Mouse (Mus musculus): ENCODE measurements at regions not wholly inside any gene's neighbourhood (a gene's known extent, or its start where the extent isn't known, plus 50 kb on each side); places are given as distances from the start of the nearest gene placed in this dataset.

DNA sequence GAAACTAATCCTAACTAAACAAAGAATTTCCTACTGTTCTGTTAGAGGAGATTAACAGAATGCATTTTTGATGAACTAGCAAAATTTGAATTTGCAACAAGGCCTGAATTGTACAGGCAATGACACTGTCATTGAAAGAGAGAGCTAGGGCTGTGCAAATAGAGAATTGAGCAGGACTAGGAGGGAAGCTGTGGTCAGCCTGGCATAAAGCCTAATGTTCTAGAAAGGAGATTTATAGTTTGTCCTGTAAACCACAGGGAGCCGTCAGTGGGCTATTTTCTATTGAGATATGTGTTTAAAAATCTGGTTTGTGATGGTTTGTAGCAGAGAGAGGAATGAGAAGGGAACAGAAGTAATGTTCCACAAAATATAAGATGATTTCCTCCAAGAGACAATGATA, 317.9 kb downstream of the Aldoart1 start:
- H3K4me2 ChIP-seq (ENCODE audit: low read depth, low read length) = no peak overlapping the region
- H3K27me3 ChIP-seq (replicated peaks; ENCODE audit: control insufficient read depth, insufficient read depth, low read length) = no peaks in the 10 kb centered on the region
- DNase-seq (ENCODE audit: low spot score) = peak; percentile 12
- no peak for ATAC-seq (ENCODE audit: low read depth)
- H3K9me3 ChIP-seq (ENCODE audit: control insufficient read depth, low read length) = no peaks in the 10 kb centered on the region
- no peaks in the 10 kb centered on the region for H3K4me1 ChIP-seq (ENCODE audit: control insufficient read depth, insufficient read depth, low read length)
- 47% methylated on average over 1 of the region's 1 CpGs for WGBS
- no peak overlapping the region for H3K27ac ChIP-seq (replicated peaks; ENCODE audit: low read depth, low read length)
- no peak overlapping the region for H3K9ac ChIP-seq (ENCODE audit: low read depth, low read length)
- no peak overlapping the region for H3K4me3 ChIP-seq (ENCODE audit: low read depth, low read length)
- no peaks in the 10 kb centered on the region for H3K36me3 ChIP-seq (ENCODE audit: control insufficient read depth, insufficient read depth, low read length)

DNA sequence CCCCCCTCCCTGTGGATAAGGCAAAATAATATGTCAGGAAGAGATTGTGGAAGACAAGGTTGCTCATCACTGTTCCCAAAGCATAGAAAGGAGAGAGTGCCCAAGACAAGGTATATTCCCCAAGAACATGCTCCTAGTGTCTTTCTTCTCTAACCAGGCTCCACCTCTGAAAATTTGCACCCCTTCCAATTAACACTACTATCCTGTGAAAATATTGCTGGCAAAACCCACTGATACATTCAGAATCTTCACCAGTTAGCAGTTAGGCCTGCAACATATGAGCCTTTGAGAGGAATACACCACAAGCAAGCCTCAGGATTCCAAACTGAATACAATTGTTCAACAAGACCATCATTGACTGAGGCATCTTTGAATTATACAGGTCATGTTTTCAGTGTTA, 323.9 kb upstream of the Tle1 start:
- no peak overlapping the region for H3K9ac ChIP-seq (ENCODE audit: low read depth, low read length)
- no peak overlapping the region for H3K4me2 ChIP-seq (ENCODE audit: low read depth, low read length)
- ATAC-seq (ENCODE audit: low read depth) (no peak), DNase-seq (ENCODE audit: low spot score) (no peak)
- no peaks in the 10 kb centered on the region for H3K4me1 ChIP-seq (ENCODE audit: control insufficient read depth, insufficient read depth, low read length)
- no peaks in the 10 kb centered on the region for H3K9me3 ChIP-seq (ENCODE audit: control insufficient read depth, low read length)
- H3K27ac ChIP-seq (replicated peaks; ENCODE audit: low read depth, low read length) = no peak overlapping the region
- H3K27me3 ChIP-seq (replicated peaks; ENCODE audit: control insufficient read depth, insufficient read depth, low read length) = no peaks in the 10 kb centered on the region
- H3K36me3 ChIP-seq (ENCODE audit: control insufficient read depth, insufficient read depth, low read length) = no peaks in the 10 kb centered on the region
- H3K4me3 ChIP-seq (ENCODE audit: low read depth, low read length) = no peak overlapping the region

DNA sequence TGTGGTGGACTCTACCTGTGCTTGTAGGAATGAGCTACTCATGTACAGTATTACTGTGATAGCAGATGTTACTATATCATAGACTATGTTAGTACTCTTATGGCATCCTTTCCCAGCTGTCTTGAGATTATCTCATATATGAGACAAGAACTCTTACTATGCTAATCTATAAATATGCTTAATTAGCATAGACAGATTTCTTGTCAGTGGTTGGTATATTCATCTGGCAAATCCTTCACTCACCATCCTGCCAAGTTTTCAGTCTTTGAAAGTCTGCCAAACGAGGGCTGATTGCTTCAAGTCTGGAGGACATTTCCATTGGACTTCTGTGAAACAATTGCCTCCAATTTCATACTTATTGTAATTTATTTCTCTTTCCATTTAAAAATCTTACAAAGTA, 323.4 kb upstream of the Tle1 start:
- WGBS = 48% methylated on average over 1 of the region's 1 CpGs
- H3K9me3 ChIP-seq (ENCODE audit: control insufficient read depth, low read length) = no peaks in the 10 kb centered on the region
- no peak overlapping the region for H3K9ac ChIP-seq (ENCODE audit: low read depth, low read length)
- H3K27me3 ChIP-seq (replicated peaks; ENCODE audit: control insufficient read depth, insufficient read depth, low read length) = no peaks in the 10 kb centered on the region
- ATAC-seq (ENCODE audit: low read depth) = no peak
- H3K4me2 ChIP-seq (ENCODE audit: low read depth, low read length) = no peak overlapping the region
- peak; percentile 1 for DNase-seq (ENCODE audit: low spot score)
- H3K36me3 ChIP-seq (ENCODE audit: control insufficient read depth, insufficient read depth, low read length) = no peaks in the 10 kb centered on the region
- H3K4me1 ChIP-seq (ENCODE audit: control insufficient read depth, insufficient read depth, low read length) = no peaks in the 10 kb centered on the region
- H3K27ac ChIP-seq (replicated peaks; ENCODE audit: low read depth, low read length) = no peak overlapping the region
- H3K4me3 ChIP-seq (ENCODE audit: low read depth, low read length) = no peak overlapping the region

DNA sequence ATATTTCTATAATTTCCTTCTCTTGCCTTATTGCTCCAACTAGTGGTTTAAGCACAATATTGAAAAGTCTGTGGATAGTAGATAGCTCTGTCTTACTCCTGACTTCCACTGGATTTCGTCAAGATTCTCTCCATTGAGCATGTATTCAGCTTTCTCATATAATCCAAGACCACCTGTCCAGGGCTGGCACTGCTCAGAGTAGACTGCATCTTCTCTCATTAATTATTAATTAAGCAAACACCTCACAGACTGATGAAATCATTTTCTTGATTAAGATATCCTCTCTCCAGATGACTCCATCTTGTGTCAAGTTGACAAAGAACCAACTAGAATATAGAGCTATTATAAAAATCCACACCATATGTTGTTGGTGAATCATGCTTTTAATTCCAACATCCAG, 310.5 kb upstream of the Tle1 start:
- 74% methylated on average over 1 of the region's 1 CpGs for WGBS
- Histone ChIP-seq H3K9ac (ENCODE audit: low read depth, low read length) (no peak overlapping the region), H3K27me3 (replicated peaks; ENCODE audit: control insufficient read depth, insufficient read depth, low read length) (no peaks in the 10 kb centered on the region), H3K4me3 (ENCODE audit: low read depth, low read length) (no peak overlapping the region), H3K4me1 (ENCODE audit: control insufficient read depth, insufficient read depth, low read length) (no peaks in the 10 kb centered on the region), H3K36me3 (ENCODE audit: control insufficient read depth, insufficient read depth, low read length) (no peaks in the 10 kb centered on the region), H3K9me3 (ENCODE audit: control insufficient read depth, low read length) (no peaks in the 10 kb centered on the region), H3K27ac (replicated peaks; ENCODE audit: low read depth, low read length) (no peak overlapping the region), H3K4me2 (ENCODE audit: low read depth, low read length) (no peak overlapping the region)
- ATAC-seq (ENCODE audit: low read depth) (no peak), DNase-seq (ENCODE audit: low spot score) (no peak)

DNA sequence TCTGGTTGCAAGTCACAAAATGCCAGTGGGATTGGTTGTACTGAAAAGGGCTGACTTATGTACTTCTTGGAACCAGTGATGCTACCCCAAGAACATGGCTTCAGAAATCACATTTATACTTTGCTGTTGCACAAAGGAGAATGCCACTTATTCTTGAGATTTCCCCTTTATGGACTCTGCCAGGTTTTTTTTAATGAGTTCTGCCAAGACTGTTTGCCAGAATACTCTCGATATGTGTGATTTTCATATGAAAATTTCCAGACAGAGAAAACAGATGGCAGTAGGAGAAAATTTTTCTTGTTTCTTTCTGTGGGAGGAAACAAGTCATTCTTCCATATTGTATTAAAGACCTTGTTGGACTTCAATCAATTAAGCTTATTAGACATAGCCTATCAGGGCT, 281.0 kb upstream of the Tle1 start:
- no peak overlapping the region for H3K4me2 ChIP-seq (ENCODE audit: low read depth, low read length)
- H3K27ac ChIP-seq (replicated peaks; ENCODE audit: low read depth, low read length) = no peak overlapping the region
- no peak overlapping the region for H3K4me3 ChIP-seq (ENCODE audit: low read depth, low read length)
- H3K9me3 ChIP-seq (ENCODE audit: control insufficient read depth, low read length) = no peaks in the 10 kb centered on the region
- H3K4me1 ChIP-seq (ENCODE audit: control insufficient read depth, insufficient read depth, low read length) = no peaks in the 10 kb centered on the region
- no peak overlapping the region for H3K9ac ChIP-seq (ENCODE audit: low read depth, low read length)
- 74% methylated on average over 1 of the region's 1 CpGs for WGBS
- H3K27me3 ChIP-seq (replicated peaks; ENCODE audit: control insufficient read depth, insufficient read depth, low read length) = no peaks in the 10 kb centered on the region
- DNase-seq (ENCODE audit: low spot score) = no peak
- no peak for ATAC-seq (ENCODE audit: low read depth)
- no peaks in the 10 kb centered on the region for H3K36me3 ChIP-seq (ENCODE audit: control insufficient read depth, insufficient read depth, low read length)

DNA sequence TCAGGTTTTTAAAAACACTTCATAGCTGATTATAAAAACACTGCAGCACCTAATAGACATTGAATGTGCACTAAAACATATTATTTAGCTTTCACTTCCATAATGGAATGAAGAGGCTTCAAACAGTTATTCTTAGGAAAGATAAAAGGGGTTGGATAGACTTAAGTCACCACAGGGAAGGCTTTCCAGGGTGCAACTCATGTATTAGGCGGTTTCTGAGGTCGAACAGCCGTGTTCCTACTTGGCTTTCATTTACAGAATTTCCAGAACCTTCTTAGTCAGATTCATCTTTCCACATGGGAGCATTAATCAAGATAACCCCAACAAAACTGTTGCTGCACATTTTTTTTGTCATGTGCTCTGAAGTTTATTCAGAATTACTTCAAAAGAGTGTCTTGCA, 279.8 kb upstream of the Tle1 start:
- Histone ChIP-seq H3K27ac (replicated peaks; ENCODE audit: low read depth, low read length) (no peak overlapping the region), H3K36me3 (ENCODE audit: control insufficient read depth, insufficient read depth, low read length) (no peaks in the 10 kb centered on the region), H3K9me3 (ENCODE audit: control insufficient read depth, low read length) (no peaks in the 10 kb centered on the region), H3K9ac (ENCODE audit: low read depth, low read length) (no peak overlapping the region), H3K4me2 (ENCODE audit: low read depth, low read length) (no peak overlapping the region), H3K4me1 (ENCODE audit: control insufficient read depth, insufficient read depth, low read length) (no peaks in the 10 kb centered on the region), H3K27me3 (replicated peaks; ENCODE audit: control insufficient read depth, insufficient read depth, low read length) (no peaks in the 10 kb centered on the region), H3K4me3 (ENCODE audit: low read depth, low read length) (no peak overlapping the region)
- DNase-seq (ENCODE audit: low spot score) (peak; percentile 12), ATAC-seq (ENCODE audit: low read depth) (no peak)
- 72% methylated on average over 3 of the region's 3 CpGs for WGBS

DNA sequence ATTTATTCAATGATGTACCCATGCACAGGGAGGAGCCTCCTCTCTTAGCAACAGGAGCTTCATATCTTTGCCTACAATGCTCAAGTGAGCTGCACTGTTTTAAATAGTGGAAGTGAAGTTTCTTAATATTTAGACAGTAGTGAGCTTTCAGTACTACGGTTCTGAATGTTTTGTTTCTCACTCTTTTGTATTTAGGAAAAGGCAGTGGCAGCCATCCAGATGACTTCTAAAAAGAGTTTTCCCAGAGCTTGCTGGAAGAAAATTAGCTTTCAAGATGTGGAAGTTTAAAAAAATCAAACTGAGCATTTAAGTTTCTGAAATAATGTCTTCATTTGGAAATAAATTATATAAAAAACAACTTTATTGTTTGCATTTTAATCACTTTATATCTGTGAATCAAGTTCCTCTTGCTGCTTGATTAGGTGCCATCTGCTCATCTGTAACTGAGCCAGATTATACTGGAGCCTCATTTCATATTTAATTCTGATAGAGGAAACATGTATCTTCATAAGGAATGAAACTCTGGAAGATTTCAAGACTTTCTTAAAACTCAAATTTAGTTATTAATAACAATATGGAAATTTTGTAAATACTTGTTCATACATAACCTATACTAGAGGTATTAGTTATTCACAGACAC, 268.6 kb upstream of the Tle1 start:
- no peak for ATAC-seq (ENCODE audit: low read depth)
- DNase-seq (ENCODE audit: low spot score) = peak; percentile 39
- no peaks in the 10 kb centered on the region for H3K9me3 ChIP-seq (ENCODE audit: control insufficient read depth, low read length)
- no peaks in the 10 kb centered on the region for H3K36me3 ChIP-seq (ENCODE audit: control insufficient read depth, insufficient read depth, low read length)
- 70% methylated on average over 1 of the region's 1 CpGs for WGBS
- no peak overlapping the region for H3K9ac ChIP-seq (ENCODE audit: low read depth, low read length)
- no peaks in the 10 kb centered on the region for H3K4me1 ChIP-seq (ENCODE audit: control insufficient read depth, insufficient read depth, low read length)
- no peak overlapping the region for H3K27ac ChIP-seq (replicated peaks; ENCODE audit: low read depth, low read length)
- H3K4me3 ChIP-seq (ENCODE audit: low read depth, low read length) = no peak overlapping the region
- H3K4me2 ChIP-seq (ENCODE audit: low read depth, low read length) = no peak overlapping the region
- no peaks in the 10 kb centered on the region for H3K27me3 ChIP-seq (replicated peaks; ENCODE audit: control insufficient read depth, insufficient read depth, low read length)

DNA sequence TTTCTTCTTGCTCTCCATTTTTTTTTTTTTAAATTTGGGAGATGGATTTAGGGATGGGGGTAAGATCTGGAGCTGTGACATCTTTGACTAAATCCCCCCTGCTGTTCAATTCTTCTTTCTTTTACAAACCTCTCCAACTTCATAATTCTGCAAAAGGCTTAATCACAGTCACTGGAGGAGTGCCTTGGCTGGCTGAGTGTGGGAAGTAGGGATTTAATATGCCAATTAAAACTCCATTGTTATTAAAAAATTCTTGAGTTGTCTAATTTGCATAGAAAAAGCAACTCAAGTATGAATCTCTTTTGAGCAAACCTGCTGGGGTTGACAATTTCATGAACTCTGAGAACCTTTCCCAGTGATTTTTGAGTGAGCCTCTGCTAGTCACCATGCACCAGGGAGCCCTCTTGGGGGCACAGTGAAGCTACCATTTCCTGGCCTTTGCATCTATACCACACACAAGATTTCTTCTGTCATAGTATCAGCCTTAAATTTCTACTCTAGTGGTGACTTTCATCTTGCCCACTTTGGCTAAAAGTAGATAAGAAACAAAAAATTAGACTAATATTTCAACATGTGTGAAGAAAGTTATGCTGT, 243.6 kb upstream of the Tle1 start:
- Histone ChIP-seq H3K4me1 (ENCODE audit: control insufficient read depth, insufficient read depth, low read length) (no peaks in the 10 kb centered on the region), H3K36me3 (ENCODE audit: control insufficient read depth, insufficient read depth, low read length) (no peaks in the 10 kb centered on the region), H3K9ac (ENCODE audit: low read depth, low read length) (no peak overlapping the region), H3K27me3 (replicated peaks; ENCODE audit: control insufficient read depth, insufficient read depth, low read length) (no peaks in the 10 kb centered on the region), H3K4me2 (ENCODE audit: low read depth, low read length) (no peak overlapping the region), H3K4me3 (ENCODE audit: low read depth, low read length) (no peak overlapping the region), H3K9me3 (ENCODE audit: control insufficient read depth, low read length) (no peaks in the 10 kb centered on the region), H3K27ac (replicated peaks; ENCODE audit: low read depth, low read length) (no peak overlapping the region)
- ATAC-seq (ENCODE audit: low read depth) = no peak
- DNase-seq (ENCODE audit: low spot score) = no peak

DNA sequence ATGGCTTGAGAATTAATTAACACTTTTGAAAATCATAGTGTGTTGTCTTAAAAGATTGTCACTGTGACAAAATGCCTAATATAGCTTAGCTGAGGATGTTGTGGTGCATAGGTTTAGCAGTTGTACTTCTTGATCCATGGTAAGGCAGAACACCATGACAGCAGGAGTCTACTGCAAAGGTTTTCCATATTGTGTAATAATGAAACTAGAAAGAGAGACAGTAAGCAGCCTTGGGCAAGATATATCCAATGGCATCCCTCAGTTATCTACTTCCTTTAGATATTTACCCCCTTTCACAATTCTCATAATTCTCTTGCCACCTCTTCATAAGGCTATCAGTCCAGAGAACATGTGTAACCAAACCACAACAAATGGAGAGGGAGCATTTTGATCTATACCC, 236.6 kb upstream of the Tle1 start:
- Histone ChIP-seq H3K9me3 (ENCODE audit: control insufficient read depth, low read length) (no peaks in the 10 kb centered on the region), H3K4me2 (ENCODE audit: low read depth, low read length) (no peak overlapping the region), H3K27me3 (replicated peaks; ENCODE audit: control insufficient read depth, insufficient read depth, low read length) (no peaks in the 10 kb centered on the region), H3K4me3 (ENCODE audit: low read depth, low read length) (no peak overlapping the region), H3K27ac (replicated peaks; ENCODE audit: low read depth, low read length) (no peak overlapping the region), H3K9ac (ENCODE audit: low read depth, low read length) (no peak overlapping the region), H3K4me1 (ENCODE audit: control insufficient read depth, insufficient read depth, low read length) (no peaks in the 10 kb centered on the region), H3K36me3 (ENCODE audit: control insufficient read depth, insufficient read depth, low read length) (no peaks in the 10 kb centered on the region)
- DNase-seq (ENCODE audit: low spot score) (no peak), ATAC-seq (ENCODE audit: low read depth) (no peak)

All from embryonic facial prominence, embryonic 14.5 days (tissue).